Mouse (Mus musculus) cortical plate, adult 2 months (tissue): ENCODE data around the gene Uba6. TPM values are rescaled to one million over a fixed set of nuclear protein-coding genes. Genes with fewer than 3 reads are reported as not detected.

Experiments used
- H3K27ac ChIP-seq: fragments of 200-500 bp; 2 replicates; pipeline ENCODE4 v1.5.1; 2012; ENCODE audit warnings: low read length, control low read depth, inconsistent platforms; ENCODE audit not compliant: insufficient read depth
- H3K4me1 ChIP-seq: fragments of 200-500 bp; 2 replicates; pipeline ENCODE4 v1.6.1; 2011; ENCODE audit warnings: low read length; ENCODE audit not compliant: control insufficient read depth, insufficient read depth
- H3K4me3 ChIP-seq: fragments of 200-500 bp; 2 replicates; pipeline ENCODE4 v1.5.1; 2011; ENCODE audit warnings: mild to moderate bottlenecking, low read length, control low read depth; ENCODE audit not compliant: insufficient read depth
- CTCF ChIP-seq: fragments of 200-500 bp; IDR thresholded peaks from 2 replicates; pipeline ENCODE4 v1.5.1; 2011; ENCODE audit warnings: mild to moderate bottlenecking, control low read depth, low read length; ENCODE audit not compliant: insufficient read depth; ENCODE audit errors: extremely low read depth
- POLR2A ChIP-seq: fragments of 200-500 bp; IDR thresholded peaks from 2 replicates; pipeline ENCODE4 v1.6.1; 2011; ENCODE audit warnings: mild to moderate bottlenecking, low read length, control low read depth; ENCODE audit not compliant: insufficient read depth; ENCODE audit errors: extremely low read depth
- polyA plus RNA-seq: library from polyadenylated mRNA; depleted of rRNA; stranded (reverse); fragments of >200 nt; gene quantifications from 2 replicates; pipeline ENCODE4 v1.2.3, GENCODE M21; 2012

Uba6 gene
- polyA plus RNA-seq, 1 experiment, result 7.3 TPM

DNA sequence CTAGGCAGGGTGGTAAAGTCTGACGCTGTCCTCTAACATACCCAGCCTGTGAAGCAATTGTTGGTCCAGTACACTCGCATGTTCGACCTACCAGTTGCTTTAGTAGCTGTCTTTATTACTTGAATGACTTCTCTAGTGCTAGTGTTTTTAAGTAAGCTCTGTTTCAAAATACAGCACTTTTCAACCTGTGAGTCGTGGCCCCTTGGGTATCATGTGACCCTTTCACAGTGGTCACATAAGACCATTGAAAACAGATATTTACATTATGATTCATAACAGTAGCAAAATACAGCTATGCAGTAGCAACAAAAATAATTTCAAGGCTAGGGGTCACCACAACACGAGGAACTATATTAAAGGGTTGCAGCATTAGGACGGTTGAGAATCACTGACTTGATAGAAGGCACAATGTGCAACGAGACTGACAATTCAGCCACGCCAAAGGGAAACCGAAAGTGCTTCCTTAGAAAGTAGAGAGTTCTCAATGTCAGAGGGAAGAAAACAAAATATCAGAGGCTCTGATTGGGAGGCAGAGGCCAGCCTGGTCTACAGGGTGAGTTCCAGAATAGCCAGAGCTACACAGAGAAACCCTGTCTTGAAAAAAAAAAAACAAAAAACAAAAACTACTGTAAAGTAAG is 54.0 kb downstream of the Uba6 start:
- no peaks in the 10 kb centered on the region for H3K4me1 ChIP-seq
- no peak overlapping the region for H3K27ac ChIP-seq
- no peak for TF ChIP-seq POLR2A
- no peak for TF ChIP-seq CTCF
- H3K4me3 ChIP-seq, result no peak overlapping the region

DNA sequence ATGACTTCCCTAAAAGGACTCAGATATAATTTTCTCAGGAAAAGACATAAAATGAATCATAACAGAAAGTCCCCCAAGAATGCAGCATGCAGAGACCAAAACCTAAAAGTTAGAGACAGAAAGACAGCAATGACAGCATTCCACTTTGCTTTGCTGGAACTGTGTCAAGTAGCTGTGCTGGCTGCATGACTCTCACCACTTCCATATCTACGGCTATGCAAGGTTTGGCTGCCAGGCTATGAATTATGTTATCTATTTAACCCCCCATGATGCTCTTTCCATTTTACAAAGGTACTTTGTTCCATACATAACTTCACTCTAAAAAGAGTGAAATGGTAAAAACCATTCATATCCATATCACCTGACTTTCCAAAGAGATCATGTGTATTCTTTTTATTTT is 58.6 kb downstream of the Uba6 start:
- Histone ChIP-seq H3K27ac (no peak overlapping the region), H3K4me1 (no peaks in the 10 kb centered on the region), H3K4me3 (no peak overlapping the region)
- no peak for TF ChIP-seq CTCF

DNA sequence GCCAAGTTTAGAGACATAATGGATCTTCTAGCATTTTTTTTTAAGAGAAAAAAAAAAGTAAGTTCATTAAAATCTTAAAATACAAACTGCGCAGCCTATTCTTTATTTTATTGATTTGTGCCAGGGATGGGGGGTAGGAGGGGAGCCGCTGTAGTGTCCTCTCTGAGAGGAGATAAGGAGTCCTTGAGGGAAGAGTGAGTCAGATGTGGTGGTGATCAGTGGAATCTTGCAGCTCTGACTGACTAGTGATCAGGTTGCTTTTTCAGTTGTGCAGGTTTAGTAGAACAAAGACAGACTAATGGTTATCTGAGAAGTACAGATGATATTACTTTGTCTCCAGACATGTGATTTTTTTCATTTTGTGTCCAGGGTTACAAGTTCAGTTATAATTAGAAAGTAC is 59.6 kb downstream of the Uba6 start:
- H3K27ac ChIP-seq, result no peak overlapping the region
- H3K4me1 ChIP-seq, result no peaks in the 10 kb centered on the region
- H3K4me3 ChIP-seq, result no peak overlapping the region
- TF ChIP-seq POLR2A (no peak), CTCF (no peak)

DNA sequence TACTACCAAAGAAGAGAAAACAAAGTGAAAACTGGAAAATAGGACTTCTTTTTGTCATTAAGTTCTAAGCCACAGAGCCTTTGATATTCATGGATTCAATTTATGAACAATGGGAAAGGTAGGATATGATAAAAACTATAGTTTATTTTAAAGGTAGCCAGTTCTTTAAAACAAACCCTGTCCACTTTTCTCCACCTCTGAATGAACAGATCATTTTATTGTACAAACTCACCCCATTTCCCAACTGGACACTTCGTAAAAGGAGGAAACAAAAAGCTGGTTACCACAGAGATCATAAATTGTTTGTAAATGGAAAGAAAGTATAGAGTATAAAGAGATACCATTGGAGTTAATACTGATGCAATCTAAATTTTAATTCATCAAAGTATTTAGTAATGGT is 61.5 kb downstream of the Uba6 start:
- Histone ChIP-seq H3K4me3 (no peak overlapping the region), H3K27ac (no peak overlapping the region), H3K4me1 (no peaks in the 10 kb centered on the region)
- no peak for TF ChIP-seq CTCF
- no peak for TF ChIP-seq POLR2A

DNA sequence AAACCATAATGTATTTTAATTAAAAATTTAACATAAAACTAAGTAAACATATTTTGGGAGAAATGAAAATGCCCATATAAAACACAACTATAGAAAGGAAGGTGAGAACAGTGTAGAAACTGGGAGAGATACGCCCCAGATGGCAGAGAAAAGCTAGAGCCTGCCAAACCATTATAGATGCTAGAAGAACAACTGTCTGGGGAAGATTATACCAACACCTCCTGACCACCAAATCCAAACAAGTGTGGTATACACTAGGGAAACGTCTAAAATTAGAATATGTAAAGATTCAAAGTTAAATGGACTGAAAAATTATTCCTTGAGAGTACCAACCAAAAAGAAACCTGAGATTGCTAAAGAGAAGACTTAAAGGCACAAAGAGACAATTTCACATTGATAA is 66.0 kb downstream of the Uba6 start:
- H3K4me3 ChIP-seq, result no peak overlapping the region
- no peak overlapping the region for H3K27ac ChIP-seq
- H3K4me1 ChIP-seq, result no peaks in the 10 kb centered on the region
- TF ChIP-seq CTCF (no peak), POLR2A (no peak)

DNA sequence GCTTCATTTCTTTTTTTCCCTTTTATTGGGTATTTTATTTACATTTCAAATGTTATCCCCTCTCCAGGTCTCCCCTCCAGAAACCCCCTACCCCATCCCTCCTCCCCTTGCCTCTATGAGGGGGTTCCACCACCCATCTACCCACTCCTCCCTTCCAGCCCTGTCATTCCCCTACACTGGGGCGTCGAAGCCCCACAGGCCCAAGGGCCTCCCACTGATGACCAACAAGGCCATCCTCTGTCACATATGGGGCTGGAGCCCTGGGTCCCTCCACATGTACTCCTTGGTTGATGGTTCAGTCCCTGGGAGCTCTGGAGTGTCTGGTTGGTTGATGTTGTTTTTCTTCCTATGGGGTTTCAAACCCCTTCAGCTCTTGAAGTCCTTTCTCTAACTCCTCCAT is 70.4 kb downstream of the Uba6 start:
- no peak overlapping the region for H3K4me3 ChIP-seq
- no peak overlapping the region for H3K27ac ChIP-seq
- no peaks in the 10 kb centered on the region for H3K4me1 ChIP-seq
- TF ChIP-seq POLR2A, result no peak
- TF ChIP-seq CTCF, result no peak

DNA sequence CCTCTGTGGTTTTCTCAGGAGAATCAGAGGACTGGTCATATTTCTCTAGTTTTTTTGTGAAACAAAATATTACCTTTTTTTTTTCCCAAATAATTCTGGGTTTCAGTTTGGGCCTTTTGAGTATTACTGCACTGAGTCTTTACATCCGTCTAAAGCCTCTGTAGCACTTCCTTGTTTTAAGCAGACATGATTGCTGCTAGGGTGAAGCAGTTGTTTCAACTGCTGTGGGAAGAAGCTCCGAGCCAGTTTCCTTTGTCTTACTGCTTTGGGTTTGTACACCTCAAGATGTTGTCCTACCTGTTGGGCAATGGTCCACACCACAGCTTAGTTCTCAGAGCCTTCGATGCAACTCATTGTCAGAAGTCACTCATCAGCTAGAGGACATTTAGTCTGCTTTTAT is 72.0 kb downstream of the Uba6 start:
- H3K4me1 ChIP-seq, result no peaks in the 10 kb centered on the region
- no peak overlapping the region for H3K4me3 ChIP-seq
- no peak for TF ChIP-seq CTCF
- no peak for TF ChIP-seq POLR2A
- H3K27ac ChIP-seq, result no peak overlapping the region

DNA sequence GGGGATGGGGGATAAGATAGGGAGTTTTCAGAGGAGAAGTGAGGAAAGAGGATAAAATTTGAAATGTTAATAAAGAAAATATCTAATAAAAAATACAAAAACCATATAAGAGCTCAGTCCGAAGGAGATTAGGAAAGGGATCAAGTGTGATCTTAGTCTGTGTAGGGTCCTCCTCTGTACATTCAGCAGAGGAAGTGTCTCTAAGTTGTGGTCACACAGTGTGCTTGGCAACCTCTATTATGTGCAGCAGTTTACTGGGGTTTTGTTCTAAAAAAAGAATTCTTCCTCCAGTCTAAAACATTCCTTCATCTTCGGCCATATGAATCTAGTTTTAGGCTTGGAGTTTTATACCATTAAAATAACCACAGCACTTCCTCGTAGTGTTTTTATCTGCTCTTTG is 73.6 kb downstream of the Uba6 start:
- H3K4me1 ChIP-seq, result no peaks in the 10 kb centered on the region
- no peak overlapping the region for H3K4me3 ChIP-seq
- TF ChIP-seq POLR2A, result no peak
- TF ChIP-seq CTCF, result no peak
- H3K27ac ChIP-seq, result no peak overlapping the region

DNA sequence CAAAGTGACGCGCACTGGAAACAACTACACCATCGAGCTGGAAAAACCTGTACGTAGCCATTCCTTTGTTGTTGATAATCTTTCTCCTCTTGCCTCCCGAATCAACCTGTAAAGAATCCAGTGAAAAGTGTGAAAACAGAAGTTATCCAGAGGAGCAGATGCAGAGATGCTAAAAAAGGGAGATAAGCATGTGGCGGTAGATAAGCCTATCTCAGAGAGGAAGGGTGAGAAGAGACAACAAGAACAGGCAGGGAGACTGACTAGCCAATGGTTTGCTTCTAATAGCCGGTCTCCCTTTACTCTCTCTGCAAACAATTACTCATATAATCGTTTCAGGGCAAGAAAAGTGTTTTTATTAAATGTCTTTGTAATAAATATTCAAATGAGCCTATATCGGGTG is 77.8 kb downstream of the Uba6 start:
- H3K27ac ChIP-seq, result no peak overlapping the region
- TF ChIP-seq CTCF, result no peak
- no peak for TF ChIP-seq POLR2A
- no peak overlapping the region for H3K4me3 ChIP-seq
- H3K4me1 ChIP-seq, result no peaks in the 10 kb centered on the region

DNA sequence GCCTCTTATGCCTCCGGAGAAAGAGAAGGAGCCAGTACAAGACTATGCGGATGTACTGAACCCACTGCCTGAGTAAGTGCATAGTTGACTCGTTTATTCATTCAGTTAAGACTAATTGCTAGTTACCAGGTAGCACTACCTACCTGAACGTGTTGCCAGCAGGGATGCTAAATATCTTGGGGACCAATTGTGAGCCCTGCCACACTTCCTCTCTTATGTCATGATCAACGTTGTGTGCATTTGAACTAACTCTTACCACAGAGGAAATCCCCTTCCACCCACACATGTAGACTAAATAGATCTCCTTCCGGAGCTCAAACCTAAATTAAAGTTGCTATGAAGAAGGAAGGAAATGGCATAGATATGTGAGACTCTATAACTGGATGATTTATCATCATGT is 85.9 kb downstream of the Uba6 start:
- TF ChIP-seq CTCF, result no peak
- TF ChIP-seq POLR2A, result no peak
- H3K4me3 ChIP-seq, result no peak overlapping the region
- H3K27ac ChIP-seq, result no peak overlapping the region
- H3K4me1 ChIP-seq, result no peaks in the 10 kb centered on the region
